In genomic region chr16:74591896-74592295, GRCm38 (mm10) we compare ENCODE assay signal across 24 mouse cellular contexts.
"Had no signal": no experiment of that assay in that cellular context is flagged by ENCODE, and none has a peak within 500 bp of the region (broad histone marks: within the 10 kb centered on the region; RNA-seq: fewer than 3 reads in every experiment).

No protein-coding gene starts in this region.

- ATAC-seq: hindbrain, postnatal 0 days; liver, embryonic 12.5 days had no signal

- H3K9ac ChIP-seq: heart, embryonic 13.5 days; heart, embryonic 15.5 days; hindbrain, embryonic 13.5 days; hindbrain, embryonic 15.5 days; limb, embryonic 13.5 days; limb, embryonic 15.5 days; liver, embryonic 12.5 days; liver, embryonic 14.5 days had no signal

- H3K27me3 ChIP-seq: heart, embryonic 13.5 days; heart, embryonic 15.5 days; hindbrain, embryonic 13.5 days; hindbrain, embryonic 15.5 days; limb, embryonic 13.5 days; limb, embryonic 15.5 days; liver, embryonic 12.5 days had no signal

- H3K9me3 ChIP-seq: heart, embryonic 13.5 days; heart, embryonic 15.5 days; hindbrain, embryonic 13.5 days; hindbrain, embryonic 15.5 days; limb, embryonic 13.5 days; limb, embryonic 15.5 days; liver, embryonic 12.5 days had no signal

- H3K4me2 ChIP-seq: heart, embryonic 11.5 days; heart, embryonic 13.5 days; heart, embryonic 15.5 days; hindbrain, embryonic 13.5 days; hindbrain, embryonic 15.5 days; limb, embryonic 13.5 days; limb, embryonic 15.5 days; liver, embryonic 12.5 days had no signal

- H3K4me1 ChIP-seq: heart, embryonic 13.5 days; heart, embryonic 15.5 days; hindbrain, embryonic 13.5 days; hindbrain, embryonic 15.5 days; limb, embryonic 13.5 days; limb, embryonic 15.5 days; liver, embryonic 12.5 days had no signal

- DNase-seq: gastrocnemius, postnatal 14 days; gastrocnemius, postnatal 36 days; heart, adult 11 months; heart, adult 2 months; heart, postnatal 14 days; heart, postnatal 36 days; kidney, adult 18-20 months; kidney, adult 8-10 months; kidney, postnatal 10 days; kidney, postnatal 25 days; kidney, postnatal 4 days; left cerebral cortex, postnatal 4 days had no signal

- H3K27ac ChIP-seq: heart, adult 2 months; heart, embryonic 13.5 days; heart, embryonic 15.5 days; hindbrain, embryonic 13.5 days; hindbrain, embryonic 15.5 days; hindbrain, postnatal 0 days; layer of hippocampus, adult 2 months; left cerebral cortex, adult 2 months; limb, embryonic 13.5 days; limb, embryonic 15.5 days; liver, embryonic 12.5 days; liver, embryonic 14.5 days had no signal

- H3K36me3 ChIP-seq: heart, embryonic 13.5 days; heart, embryonic 15.5 days; hindbrain, embryonic 13.5 days; hindbrain, embryonic 15.5 days; limb, embryonic 13.5 days; limb, embryonic 15.5 days; liver, embryonic 12.5 days had no signal

- H3K4me3 ChIP-seq: heart, adult 2 months; heart, embryonic 13.5 days; heart, embryonic 15.5 days; hindbrain, embryonic 13.5 days; hindbrain, embryonic 15.5 days; layer of hippocampus, adult 2 months; left cerebral cortex, adult 2 months; limb, embryonic 13.5 days; limb, embryonic 15.5 days; liver, embryonic 12.5 days had no signal
